Mouse (Mus musculus): ENCODE data around the gene Cdh16.

Cdh16 gene

DNA sequence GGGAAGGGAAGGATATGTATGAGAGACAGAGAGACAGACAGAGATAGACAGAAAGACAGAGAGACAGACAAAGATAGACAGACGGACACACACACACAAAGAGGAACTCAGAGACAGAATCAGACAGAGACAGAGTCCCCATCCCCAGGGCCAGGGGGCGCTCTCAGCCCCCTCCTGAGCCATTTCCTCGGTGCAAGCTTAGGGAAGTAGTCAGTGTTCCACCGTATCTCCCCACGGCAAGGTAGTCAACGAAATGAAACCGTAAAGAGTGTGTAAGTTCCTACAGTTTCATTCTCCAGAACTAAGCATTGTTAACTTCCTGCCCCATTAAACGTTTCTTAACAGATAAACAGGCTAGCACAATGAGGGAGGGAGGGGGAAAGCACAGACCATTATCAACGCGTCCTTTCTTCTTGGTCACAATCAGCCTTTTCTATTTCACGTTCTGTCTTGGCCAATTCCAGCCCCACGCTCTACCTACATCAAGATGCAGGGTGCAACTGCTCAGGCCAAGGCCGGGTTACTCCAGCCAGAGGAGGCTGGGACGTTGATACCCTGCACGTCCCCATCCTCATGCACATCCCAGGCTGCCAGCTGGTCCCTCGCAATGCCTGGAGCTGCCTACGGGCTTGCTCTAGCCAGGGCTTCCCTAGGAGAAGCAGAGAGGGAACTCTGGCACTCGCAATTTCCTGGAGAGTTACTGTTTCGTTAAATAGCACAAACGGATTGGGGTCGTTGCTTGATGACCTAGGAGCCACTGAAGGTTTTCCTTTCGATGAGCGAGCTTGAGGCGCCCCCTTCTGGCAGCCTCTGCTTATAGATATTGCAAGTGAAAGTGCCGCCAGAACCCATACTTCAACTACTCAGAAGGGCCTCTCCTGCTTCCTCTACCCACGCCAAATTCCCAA is 53.5 kb downstream of the Cdh16 start:
- peak; percentile 53 for DNase-seq (ENCODE audit: low spot score)

DNA sequence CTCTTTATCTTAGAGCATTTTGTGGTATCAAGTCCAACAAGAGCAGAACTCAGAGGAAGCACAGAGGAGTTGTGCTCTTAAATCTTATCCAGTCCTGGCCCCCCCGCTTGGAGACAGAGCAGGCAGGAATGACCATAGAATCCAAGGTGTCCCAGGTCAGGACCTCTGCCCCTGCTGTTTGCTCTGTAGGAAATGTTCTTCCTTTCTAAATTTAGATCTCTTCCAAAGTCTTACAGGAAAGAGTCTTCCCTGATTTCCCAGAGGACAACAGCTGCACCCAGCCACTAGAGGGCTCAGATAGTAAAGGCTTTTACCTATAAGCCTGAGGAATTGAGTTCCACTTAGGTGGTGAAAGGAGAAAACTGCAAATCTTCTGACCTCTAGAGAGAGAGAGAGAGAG is 54.6 kb downstream of the Cdh16 start:
- DNase-seq (ENCODE audit: low spot score), result no peak

DNA sequence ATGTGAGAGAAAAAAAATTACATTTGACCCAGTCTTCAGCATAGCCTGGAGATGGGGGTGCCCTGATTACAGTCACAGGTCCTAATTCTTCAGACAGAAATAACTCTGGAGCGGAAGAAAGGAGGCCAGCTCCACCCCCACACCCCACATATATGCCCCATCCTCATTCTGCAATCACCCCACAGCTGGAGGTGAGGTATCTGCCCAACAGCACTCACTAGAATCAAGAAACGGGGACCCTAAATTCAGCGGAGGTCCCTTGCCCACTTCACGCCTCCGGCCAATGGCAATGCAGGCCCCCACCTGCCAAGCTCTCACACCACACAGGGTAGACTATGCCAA is 58.8 kb downstream of the Cdh16 start:
- no peak for DNase-seq (ENCODE audit: low spot score)

DNA sequence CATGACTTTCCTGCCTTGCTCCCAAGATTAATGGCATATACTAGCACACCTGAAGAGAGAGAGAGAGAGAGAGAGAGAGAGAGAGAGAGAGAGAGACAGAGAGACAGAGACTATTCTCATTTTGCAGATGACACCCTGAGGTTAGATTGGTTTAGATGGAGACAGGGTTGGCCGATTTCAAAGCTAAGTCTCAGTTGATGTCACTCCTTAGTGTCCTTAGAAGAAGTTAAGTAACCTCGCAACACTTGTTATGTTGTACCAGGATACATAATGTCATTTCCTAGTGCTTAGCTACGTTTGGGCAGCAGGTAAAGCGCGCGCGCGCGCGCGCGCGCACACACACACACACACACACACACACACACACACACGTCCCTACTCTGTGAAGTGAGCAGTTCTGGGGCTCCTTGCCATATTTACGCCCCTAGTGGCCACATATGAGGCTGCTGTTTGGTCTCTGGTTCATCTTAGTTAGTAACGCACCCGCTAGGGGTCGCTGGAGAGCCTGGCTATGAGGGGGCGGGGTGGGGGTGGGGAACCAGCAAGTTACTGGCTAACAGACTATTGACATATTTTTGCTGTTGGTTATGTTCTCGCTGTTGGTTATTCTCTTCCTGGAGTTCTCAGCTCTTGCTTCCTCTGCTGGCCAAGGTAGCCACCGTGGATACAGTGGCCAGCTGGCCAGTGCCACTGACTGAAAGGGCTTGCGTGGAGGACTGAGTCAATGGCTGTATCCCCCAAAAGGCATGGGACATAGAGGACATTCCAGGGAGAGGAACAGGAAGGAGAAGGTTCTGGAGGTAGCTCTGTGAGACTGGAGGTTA is 59.4 kb downstream of the Cdh16 start:
- DNase-seq (ENCODE audit: low spot score), result peak; percentile 40

DNA sequence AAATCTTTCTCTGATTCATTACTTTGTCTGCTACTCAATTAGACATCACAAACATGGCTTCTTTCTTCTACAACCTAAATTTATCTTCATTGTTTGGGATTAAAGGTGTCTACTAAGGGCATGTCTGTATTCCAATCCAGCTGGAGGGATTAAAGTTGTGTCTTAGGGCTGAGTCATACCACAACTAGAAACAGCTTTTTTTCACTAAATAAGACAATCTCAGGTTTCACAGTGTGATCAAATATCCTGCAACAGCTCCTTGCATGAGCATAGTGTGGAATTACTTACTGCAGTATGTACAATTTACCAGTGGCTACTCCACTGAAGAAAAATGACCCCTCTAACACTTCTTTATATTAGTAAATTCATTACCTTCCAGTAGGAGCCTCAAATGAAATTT is 63.5 kb downstream of the Cdh16 start:
- DNase-seq (ENCODE audit: low spot score), result no peak

DNA sequence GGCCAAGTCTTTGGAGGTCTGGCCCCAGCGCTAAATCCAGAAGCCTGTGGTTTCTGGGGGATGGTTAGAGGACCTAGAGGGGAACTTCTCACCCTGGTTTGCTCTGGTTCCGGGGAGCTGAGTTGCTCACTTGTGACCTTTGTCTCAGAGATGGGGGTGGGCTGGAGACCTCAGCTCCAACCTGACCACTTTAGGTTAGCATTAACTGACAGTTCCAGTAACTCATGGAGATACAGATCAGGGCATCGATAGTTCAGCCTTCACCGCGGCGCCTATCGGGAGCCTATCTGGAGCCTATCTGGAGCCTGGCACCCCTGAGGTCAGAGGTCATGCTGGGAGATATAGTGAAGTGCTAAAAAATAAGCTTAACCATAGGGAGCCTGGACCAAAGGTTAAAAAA is 67.0 kb downstream of the Cdh16 start:
- DNase-seq (ENCODE audit: low spot score), result no peak

DNA sequence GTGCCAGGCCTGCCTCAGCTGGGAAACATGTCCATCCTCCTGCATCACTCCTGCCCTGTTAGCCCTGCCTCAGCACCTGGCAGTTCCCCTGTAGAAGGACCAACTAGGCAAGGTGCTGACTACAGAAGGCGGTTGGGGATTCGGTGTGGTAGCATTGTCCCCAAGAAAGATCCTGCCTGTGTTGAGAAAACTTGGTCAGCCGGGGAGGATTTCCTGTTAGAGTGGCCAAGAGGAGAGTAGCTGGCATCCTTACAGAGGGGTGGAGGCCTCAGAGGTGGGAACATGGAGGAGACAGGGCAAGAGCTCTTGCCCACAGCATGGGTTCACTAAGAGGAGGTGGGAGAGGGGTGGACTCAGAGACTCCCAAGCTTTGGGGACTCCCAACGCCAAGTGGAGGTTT is 69.0 kb downstream of the Cdh16 start:
- DNase-seq (ENCODE audit: low spot score), result no peak
